Mouse (Mus musculus) cerebellum, postnatal 14 days (tissue): ENCODE results near the gene Zfp366.

Source experiments
- DNase-seq, 2 experiments: peaks; one replicate each; pipeline ENCODE4 v3.0.0; 2021; ENCODE audit warnings: mixed read lengths in 2 of 2

The Zfp366 gene

GRCm38 (mm10) chr13:99258677-99259076 lies 74.1 kb downstream of the Zfp366 start:
- peak; percentile 84 to 90 for DNase-seq

- peak in 1 of 2 experiments; percentile 21 for DNase-seq
Measured at GRCm38 (mm10) chr13:99259502-99260174, 75.0 kb downstream of the Zfp366 start.

- DNase-seq = no peak
Measured at GRCm38 (mm10) chr13:99262406-99262805, 77.8 kb downstream of the Zfp366 start.

- DNase-seq = no peak
Measured at GRCm38 (mm10) chr13:99263159-99263783, 78.6 kb downstream of the Zfp366 start.

GRCm38 (mm10) chr13:99264483-99264882 lies 79.9 kb downstream of the Zfp366 start:
- DNase-seq = no peak

- DNase-seq = no peak
Measured at GRCm38 (mm10) chr13:99272046-99272445, 87.4 kb downstream of the Zfp366 start.

- no peak for DNase-seq
Measured at GRCm38 (mm10) chr13:99277521-99277920, 92.9 kb downstream of the Zfp366 start.

GRCm38 (mm10) chr13:99278511-99278910 lies 93.9 kb downstream of the Zfp366 start:
- DNase-seq = no peak

GRCm38 (mm10) chr13:99279351-99279750 lies 94.7 kb downstream of the Zfp366 start:
- DNase-seq = no peak

GRCm38 (mm10) chr13:99282961-99283360 lies 98.3 kb downstream of the Zfp366 start:
- DNase-seq = peak; percentile 26 to 28

GRCm38 (mm10) chr13:99283916-99284315 lies 99.3 kb downstream of the Zfp366 start:
- DNase-seq = no peak

GRCm38 (mm10) chr13:99284400-99285160 lies 100.0 kb downstream of the Zfp366 start:
- DNase-seq = peak; percentile 64 to 69

GRCm38 (mm10) chr13:99285241-99285640 lies 100.6 kb downstream of the Zfp366 start:
- no peak for DNase-seq

GRCm38 (mm10) chr13:99287207-99287606 lies 102.6 kb downstream of the Zfp366 start:
- no peak for DNase-seq

GRCm38 (mm10) chr13:99287786-99288185 lies 103.2 kb downstream of the Zfp366 start:
- DNase-seq = no peak

GRCm38 (mm10) chr13:99290766-99291165 lies 106.1 kb downstream of the Zfp366 start:
- DNase-seq = no peak

GRCm38 (mm10) chr13:99294176-99294575 lies 109.6 kb downstream of the Zfp366 start:
- DNase-seq = no peak

GRCm38 (mm10) chr13:99299921-99300320 lies 115.3 kb downstream of the Zfp366 start:
- DNase-seq = peak in 1 of 2 experiments; percentile 31
